Mouse (Mus musculus): ENCODE measurements around the gene Mthfd1l. TPM values are rescaled to one million over a fixed set of nuclear protein-coding genes. Genes with fewer than 3 reads are reported as not detected.

Mthfd1l gene
- total and polyA plus RNA-seq, 3 experiments, result 53.4 to 237 (median 89.6) TPM

GRCm38 (mm10) chr10:4124148-4124547, 151.2 kb downstream of the Mthfd1l start:
- TF ChIP-seq TAL1 (conservative IDR thresholded peaks at IDR 0.05; ENCODE audit: low read depth, low read length) (no peak), POLR2AphosphoS5 (IDR thresholded peaks at IDR 0.05; ENCODE audit: insufficient replicate concordance, low read depth, low read length) (no peak), GATA1 (IDR thresholded peaks at IDR 0.05; ENCODE audit: borderline replicate concordance, low read length) (no peak), GATA2 (IDR thresholded peaks at IDR 0.05; ENCODE audit: borderline replicate concordance, low read depth, low read length) (no peak), CTCF (IDR thresholded peaks at IDR 0.05; ENCODE audit: low read depth, low read length) (no peak)
- peaks cover 90% of the 10 kb centered on the region for H3K36me3 ChIP-seq (replicated peaks)
- H3K27me3 ChIP-seq (ENCODE audit: insufficient read depth, low read length), result no peaks in the 10 kb centered on the region
- no peak for DNase-seq (ENCODE audit: low spot score)
- H3K9me3 ChIP-seq (replicated peaks), result no peaks in the 10 kb centered on the region
- peaks cover 8% of the 10 kb centered on the region; the same call in 1 of the 2 replicates for H3K4me1 ChIP-seq (ENCODE audit: insufficient read depth, low read depth, low read length)
- ATAC-seq (ENCODE audit: extremely low read depth, insufficient number of reproducible peaks, low FRiP score, poor library complexity, severe bottlenecking), result no peak
- no peak overlapping the region for H3K4me3 ChIP-seq (ENCODE audit: low read depth, low read length)

- peaks cover 90% of the 10 kb centered on the region for H3K36me3 ChIP-seq (replicated peaks)
- H3K4me1 ChIP-seq (ENCODE audit: insufficient read depth, low read depth, low read length), result peaks cover 8% of the 10 kb centered on the region; the same call in 1 of the 2 replicates
- no peak for ATAC-seq (ENCODE audit: extremely low read depth, insufficient number of reproducible peaks, low FRiP score, poor library complexity, severe bottlenecking)
- no peak overlapping the region for H3K4me3 ChIP-seq (ENCODE audit: low read depth, low read length)
- no peak for DNase-seq (ENCODE audit: low spot score)
- no peaks in the 10 kb centered on the region for H3K27me3 ChIP-seq (ENCODE audit: insufficient read depth, low read length)
- no peak for TF ChIP-seq GATA1 (IDR thresholded peaks at IDR 0.05; ENCODE audit: borderline replicate concordance, low read length)
- TF ChIP-seq CTCF (IDR thresholded peaks at IDR 0.05; ENCODE audit: low read depth, low read length), result no peak
- no peak for TF ChIP-seq GATA2 (IDR thresholded peaks at IDR 0.05; ENCODE audit: borderline replicate concordance, low read depth, low read length)
- TF ChIP-seq TAL1 (conservative IDR thresholded peaks at IDR 0.05; ENCODE audit: low read depth, low read length), result no peak
- no peak for TF ChIP-seq POLR2AphosphoS5 (IDR thresholded peaks at IDR 0.05; ENCODE audit: insufficient replicate concordance, low read depth, low read length)
- H3K9me3 ChIP-seq (replicated peaks), result no peaks in the 10 kb centered on the region
These were observed 152.3 kb downstream of the Mthfd1l start for GRCm38 (mm10) chr10:4125232-4125631.

GRCm38 (mm10) chr10:4126335-4127012, 153.6 kb downstream of the Mthfd1l start:
- no peak overlapping the region for H3K4me3 ChIP-seq (ENCODE audit: low read depth, low read length)
- peaks cover 8% of the 10 kb centered on the region; the same call in 1 of the 2 replicates for H3K4me1 ChIP-seq (ENCODE audit: insufficient read depth, low read depth, low read length)
- DNase-seq (ENCODE audit: low spot score) (no peak), ATAC-seq (ENCODE audit: extremely low read depth, insufficient number of reproducible peaks, low FRiP score, poor library complexity, severe bottlenecking) (no peak)
- TF ChIP-seq CTCF (IDR thresholded peaks at IDR 0.05; ENCODE audit: low read depth, low read length), result no peak
- no peak for TF ChIP-seq TAL1 (conservative IDR thresholded peaks at IDR 0.05; ENCODE audit: low read depth, low read length)
- TF ChIP-seq GATA2 (IDR thresholded peaks at IDR 0.05; ENCODE audit: borderline replicate concordance, low read depth, low read length), result no peak
- TF ChIP-seq GATA1 (IDR thresholded peaks at IDR 0.05; ENCODE audit: borderline replicate concordance, low read length), result no peak
- no peak for TF ChIP-seq POLR2AphosphoS5 (IDR thresholded peaks at IDR 0.05; ENCODE audit: insufficient replicate concordance, low read depth, low read length)
- peaks cover 88% of the 10 kb centered on the region for H3K36me3 ChIP-seq (replicated peaks)
- no peaks in the 10 kb centered on the region for H3K27me3 ChIP-seq (ENCODE audit: insufficient read depth, low read length)
- no peaks in the 10 kb centered on the region for H3K9me3 ChIP-seq (replicated peaks)

GRCm38 (mm10) chr10:4128411-4128810, 155.5 kb downstream of the Mthfd1l start:
- ATAC-seq (ENCODE audit: extremely low read depth, insufficient number of reproducible peaks, low FRiP score, poor library complexity, severe bottlenecking), result no peak
- no peak for DNase-seq (ENCODE audit: low spot score)
- TF ChIP-seq POLR2AphosphoS5 (IDR thresholded peaks at IDR 0.05; ENCODE audit: insufficient replicate concordance, low read depth, low read length) (no peak), TAL1 (conservative IDR thresholded peaks at IDR 0.05; ENCODE audit: low read depth, low read length) (no peak), CTCF (IDR thresholded peaks at IDR 0.05; ENCODE audit: low read depth, low read length) (no peak), GATA2 (IDR thresholded peaks at IDR 0.05; ENCODE audit: borderline replicate concordance, low read depth, low read length) (no peak), GATA1 (IDR thresholded peaks at IDR 0.05; ENCODE audit: borderline replicate concordance, low read length) (no peak)
- Histone ChIP-seq H3K36me3 (replicated peaks) (peaks cover 90% of the 10 kb centered on the region), H3K4me1 (ENCODE audit: insufficient read depth, low read depth, low read length) (peaks cover 6% of the 10 kb centered on the region; the same call in 1 of the 2 replicates), H3K27me3 (ENCODE audit: insufficient read depth, low read length) (no peaks in the 10 kb centered on the region), H3K4me3 (ENCODE audit: low read depth, low read length) (no peak overlapping the region), H3K9me3 (replicated peaks) (no peaks in the 10 kb centered on the region)

GRCm38 (mm10) chr10:4128915-4129314, 156.0 kb downstream of the Mthfd1l start:
- no peak for ATAC-seq (ENCODE audit: extremely low read depth, insufficient number of reproducible peaks, low FRiP score, poor library complexity, severe bottlenecking)
- TF ChIP-seq GATA1 (IDR thresholded peaks at IDR 0.05; ENCODE audit: borderline replicate concordance, low read length) (no peak), GATA2 (IDR thresholded peaks at IDR 0.05; ENCODE audit: borderline replicate concordance, low read depth, low read length) (no peak), TAL1 (conservative IDR thresholded peaks at IDR 0.05; ENCODE audit: low read depth, low read length) (no peak), CTCF (IDR thresholded peaks at IDR 0.05; ENCODE audit: low read depth, low read length) (no peak), POLR2AphosphoS5 (IDR thresholded peaks at IDR 0.05; ENCODE audit: insufficient replicate concordance, low read depth, low read length) (no peak)
- no peaks in the 10 kb centered on the region for H3K9me3 ChIP-seq (replicated peaks)

GRCm38 (mm10) chr10:4129461-4129860, 156.5 kb downstream of the Mthfd1l start:
- Histone ChIP-seq H3K9me3 (replicated peaks) (no peaks in the 10 kb centered on the region), H3K27me3 (ENCODE audit: insufficient read depth, low read length) (no peaks in the 10 kb centered on the region), H3K4me3 (ENCODE audit: low read depth, low read length) (no peak overlapping the region), H3K36me3 (replicated peaks) (peaks cover 88% of the 10 kb centered on the region), H3K4me1 (ENCODE audit: insufficient read depth, low read depth, low read length) (peaks cover 6% of the 10 kb centered on the region; the same call in 1 of the 2 replicates)
- TF ChIP-seq GATA1 (IDR thresholded peaks at IDR 0.05; ENCODE audit: borderline replicate concordance, low read length), result no peak
- no peak for TF ChIP-seq GATA2 (IDR thresholded peaks at IDR 0.05; ENCODE audit: borderline replicate concordance, low read depth, low read length)
- no peak for TF ChIP-seq CTCF (IDR thresholded peaks at IDR 0.05; ENCODE audit: low read depth, low read length)
- no peak for TF ChIP-seq TAL1 (conservative IDR thresholded peaks at IDR 0.05; ENCODE audit: low read depth, low read length)
- no peak for TF ChIP-seq POLR2AphosphoS5 (IDR thresholded peaks at IDR 0.05; ENCODE audit: insufficient replicate concordance, low read depth, low read length)
- no peak for DNase-seq (ENCODE audit: low spot score)
- ATAC-seq (ENCODE audit: extremely low read depth, insufficient number of reproducible peaks, low FRiP score, poor library complexity, severe bottlenecking), result no peak

More at GRCm38 (mm10) chr10:4128915-4129314, 156.0 kb downstream of the Mthfd1l start:
- H3K4me3 ChIP-seq (ENCODE audit: low read depth, low read length), result no peak overlapping the region
- peaks cover 90% of the 10 kb centered on the region for H3K36me3 ChIP-seq (replicated peaks)
- H3K4me1 ChIP-seq (ENCODE audit: insufficient read depth, low read depth, low read length), result peaks cover 6% of the 10 kb centered on the region; the same call in 1 of the 2 replicates
- no peaks in the 10 kb centered on the region for H3K27me3 ChIP-seq (ENCODE audit: insufficient read depth, low read length)
- DNase-seq (ENCODE audit: low spot score), result no peak
